Mouse (Mus musculus) layer of hippocampus, postnatal 25 days (tissue): Measurements from ENCODE around the gene Riox1. TPM values are rescaled to one million over a fixed set of nuclear protein-coding genes. Genes with fewer than 3 reads are reported as not detected.
"Not testable (repeated sequence)": the region's sequence is repeated elsewhere in the genome, so short reads cannot be mapped to it uniquely, and the experiment has no call there.

Source experiments
- DNase-seq, 2 experiments: peaks; one replicate each; pipeline ENCODE4 v3.0.0; 2022; ENCODE audit warnings: mixed read lengths in 2 of 2, low spot score in 1 of 2; ENCODE audit errors: extremely low spot score in 1 of 2
- total RNA-seq, 2 experiments: library from RNA; stranded (reverse); gene quantifications; 2 replicates each; pipeline ENCODE4 v1.2.3; 2021

The Riox1 gene
- 10 to 100 TPM; 14.7 TPM for total RNA-seq

DNA sequence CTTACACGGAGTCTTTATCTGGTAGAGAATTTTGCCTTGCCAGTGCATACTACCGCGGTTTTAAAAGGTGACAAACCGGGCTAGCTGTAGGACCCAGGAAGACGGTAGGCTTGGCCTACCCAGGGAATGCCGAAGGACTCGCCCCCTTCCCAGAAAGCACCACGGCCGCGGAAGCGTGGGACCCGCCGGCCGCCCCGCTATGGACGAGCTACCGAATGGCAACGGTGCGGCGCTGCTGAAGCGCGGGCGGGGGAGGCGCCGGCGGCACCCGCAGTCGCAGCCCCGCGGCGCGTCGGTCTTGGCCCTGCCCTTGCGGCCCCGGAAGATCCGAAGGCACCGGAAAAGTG is at the start of gene Riox1:
TSS of gene Riox1 (plus strand) at position 116 of the 347 bp plus-strand sequence.
- peak; percentile 74 to 75 for DNase-seq

GRCm38 (mm10) chr12:83910451-83910850 is 40.0 kb upstream of the Riox1 start:
- DNase-seq = no peak

- DNase-seq = no peak
These were observed 36.1 kb upstream of the Riox1 start for GRCm38 (mm10) chr12:83914202-83914740.

DNA sequence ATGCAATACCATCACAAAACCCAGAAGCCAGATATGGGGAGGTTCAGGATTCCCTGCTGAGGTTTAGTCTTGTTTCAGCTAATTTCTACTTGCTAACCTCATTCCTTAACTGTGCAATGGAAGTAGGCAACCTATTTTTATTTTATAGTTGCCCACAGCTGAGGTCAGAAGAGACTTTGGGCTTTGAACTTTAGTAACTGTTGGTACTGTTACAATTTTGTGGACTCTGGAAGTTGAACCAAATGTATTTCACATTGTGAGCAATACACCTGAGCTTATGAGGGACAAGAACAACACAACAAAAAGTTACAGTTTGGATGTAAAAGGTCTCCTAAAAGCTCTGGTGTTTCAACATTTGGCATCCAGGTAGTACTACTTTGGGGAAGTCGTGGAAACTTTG is 35.6 kb upstream of the Riox1 start:
- DNase-seq = no peak

- no peak for DNase-seq
These were observed 33.5 kb upstream of the Riox1 start for GRCm38 (mm10) chr12:83916884-83917283.

GRCm38 (mm10) chr12:83920721-83921441 is 29.5 kb upstream of the Riox1 start:
- DNase-seq = peak in 1 of 2 experiments; percentile 22

GRCm38 (mm10) chr12:83921535-83922381 is 28.6 kb upstream of the Riox1 start, which contains the start of gene Numb:
Gene Numb (minus strand): TSS chr12:83921934.
- peak; percentile 90 to 93 for DNase-seq

DNA sequence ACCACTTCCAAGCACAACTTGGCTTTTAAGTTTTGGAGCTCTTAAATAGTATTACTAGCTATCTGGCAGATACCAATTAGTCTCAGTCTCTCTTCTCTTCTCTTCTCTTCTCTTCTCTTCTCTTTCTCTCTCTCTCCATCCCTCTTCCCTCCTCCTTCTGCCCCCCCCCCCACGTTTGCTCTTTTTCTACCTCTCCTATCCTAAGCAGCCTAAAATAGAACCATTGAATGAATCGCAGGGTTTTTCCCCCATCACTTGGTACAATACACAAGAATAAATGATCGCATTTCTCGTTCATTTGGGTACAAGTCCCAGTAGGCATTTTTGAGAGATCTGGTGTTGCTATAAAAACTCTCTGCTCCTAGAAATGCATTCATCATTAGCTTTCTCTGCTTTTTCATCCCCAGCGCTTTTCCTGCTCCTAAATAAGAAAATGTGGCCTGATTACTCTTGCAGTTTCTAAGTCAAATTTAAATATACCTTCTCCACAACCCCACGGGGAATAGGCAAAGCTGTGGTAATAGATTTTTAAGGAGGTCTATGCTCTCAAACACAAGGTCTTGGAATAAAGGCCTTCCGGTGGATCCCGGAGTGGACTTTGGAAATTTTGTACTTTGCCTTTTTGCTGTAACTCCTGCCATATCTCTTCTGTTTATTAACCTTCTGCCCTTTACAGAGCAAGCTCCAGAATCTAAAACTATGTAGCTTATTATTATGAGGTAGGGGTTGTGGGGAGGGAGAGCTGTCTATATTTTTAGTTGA is 27.5 kb upstream of the Riox1 start:
- no peak for DNase-seq

GRCm38 (mm10) chr12:83923486-83923859 is 26.9 kb upstream of the Riox1 start:
- DNase-seq = no peak

GRCm38 (mm10) chr12:83924332-83924731 is 26.1 kb upstream of the Riox1 start:
- DNase-seq = no peak

GRCm38 (mm10) chr12:83925160-83925703 is 25.2 kb upstream of the Riox1 start:
- no peak for DNase-seq

- DNase-seq = no peak
These were observed 24.3 kb upstream of the Riox1 start for GRCm38 (mm10) chr12:83926061-83926460.

GRCm38 (mm10) chr12:83927747-83928146 is 22.7 kb upstream of the Riox1 start:
- no peak for DNase-seq

GRCm38 (mm10) chr12:83929186-83929804 is 21.1 kb upstream of the Riox1 start:
- DNase-seq = no peak

DNA sequence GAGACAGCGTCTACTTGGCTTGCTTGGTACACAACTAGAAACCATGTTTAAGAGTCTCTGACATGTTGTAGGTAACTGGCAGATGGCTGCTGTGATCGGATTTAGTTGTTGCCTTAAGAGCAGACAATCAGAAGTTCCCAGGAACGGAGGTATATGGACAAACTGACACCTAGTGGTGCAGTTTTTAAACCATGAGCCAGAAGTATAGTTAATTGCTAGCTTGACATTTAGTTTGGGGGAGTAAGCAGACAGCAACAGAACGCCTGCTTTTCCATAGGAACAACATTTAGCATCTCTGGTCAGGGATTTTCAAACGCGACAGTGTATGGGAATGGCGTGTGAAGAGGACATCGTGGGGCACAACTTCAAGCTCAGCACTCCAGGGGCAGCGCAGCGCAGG is 12.8 kb upstream of the Riox1 start:
- DNase-seq = no peak

GRCm38 (mm10) chr12:83938592-83938991 is 11.8 kb upstream of the Riox1 start:
- DNase-seq = not testable (repeated sequence)

DNA sequence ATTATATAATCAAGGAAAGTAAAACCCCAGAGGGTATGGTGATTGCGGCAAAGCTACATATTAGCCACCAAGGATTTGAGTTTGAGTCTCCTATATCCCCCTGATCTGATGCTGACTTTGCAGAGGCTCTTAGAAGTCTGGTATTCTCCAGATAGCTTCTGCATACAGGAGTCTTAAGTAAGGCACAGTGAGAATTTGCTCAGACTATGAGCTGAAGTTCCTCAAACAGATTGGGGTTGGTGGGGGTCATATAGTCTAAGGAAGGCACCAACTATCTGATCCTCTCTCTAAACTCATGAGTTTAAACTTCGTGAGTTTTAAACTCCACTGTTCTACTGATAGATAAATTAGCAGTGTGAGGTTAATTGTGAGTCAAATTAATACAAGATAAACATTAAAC is 11.1 kb upstream of the Riox1 start:
- no peak for DNase-seq

DNA sequence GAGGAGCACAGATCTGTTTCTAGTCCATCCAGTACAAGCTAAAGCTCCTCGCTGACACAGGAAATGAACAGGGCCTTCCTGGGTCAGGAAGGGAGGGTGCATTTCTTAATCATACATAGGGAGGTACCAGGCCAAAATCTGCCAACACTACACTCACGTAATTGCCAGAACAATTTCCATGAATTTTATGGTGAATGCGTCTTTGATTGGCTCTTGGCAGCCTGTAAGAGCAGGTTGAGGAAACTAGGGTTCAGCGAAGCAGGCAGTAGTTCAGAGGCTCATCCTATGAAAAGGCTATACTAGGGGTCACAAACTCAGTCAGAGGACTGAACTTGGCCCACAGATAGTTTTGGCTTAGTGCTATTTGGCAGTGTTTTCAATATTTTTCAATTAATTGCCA is 10.4 kb upstream of the Riox1 start:
- DNase-seq = no peak

DNA sequence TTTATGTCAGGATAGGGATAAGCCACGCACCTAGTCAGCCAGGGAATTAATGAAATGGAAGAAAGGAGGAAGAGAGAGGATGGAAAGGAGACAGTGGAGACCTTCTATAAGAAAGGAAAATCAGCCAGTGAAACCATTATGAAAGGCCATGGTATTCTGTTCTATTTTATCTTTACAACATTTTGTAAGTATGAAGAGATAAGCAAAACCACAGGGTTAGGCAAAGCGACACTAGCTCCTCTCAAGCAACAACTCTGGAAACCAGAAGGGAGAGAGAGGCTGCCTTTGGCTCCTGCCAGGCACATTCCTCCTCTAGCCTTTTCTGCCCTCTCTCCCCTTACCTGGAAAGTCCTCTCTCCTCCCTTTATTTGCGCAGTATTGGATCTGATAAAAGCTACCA is 8.5 kb upstream of the Riox1 start:
- no peak for DNase-seq

DNA sequence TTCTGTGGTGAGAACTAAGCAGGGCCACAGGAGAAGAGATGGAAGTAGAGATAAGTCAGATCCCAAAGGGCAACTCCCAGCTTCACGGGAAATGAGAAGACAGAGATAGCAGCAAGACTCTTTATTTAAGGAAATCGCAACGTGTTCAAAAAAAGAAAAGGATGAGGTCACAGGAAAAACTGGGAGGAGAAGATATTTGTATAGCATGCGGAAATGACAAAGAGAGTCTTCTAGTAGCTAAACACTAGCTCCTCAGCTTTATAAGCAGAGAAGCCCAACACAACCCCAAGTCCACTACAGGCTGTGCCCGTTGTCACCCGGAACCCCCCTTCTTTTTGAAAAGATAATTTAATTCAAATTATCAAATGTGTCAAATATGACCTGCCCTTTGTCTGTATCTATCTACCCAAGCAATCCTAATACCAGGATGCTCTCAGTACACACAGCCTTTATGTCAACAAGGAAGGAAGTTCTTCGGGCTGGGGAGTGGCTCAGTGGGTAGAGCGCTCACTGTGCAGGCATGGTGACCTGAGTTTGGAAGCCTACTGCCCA is 3.1 kb upstream of the Riox1 start:
- DNase-seq = no peak
